In genomic region chrY:90727121-90727908, GRCm38 (mm10) we compare ENCODE assay signal across 26 mouse cellular contexts. TPM values are rescaled to one million over a fixed set of nuclear protein-coding genes. Genes with fewer than 3 reads are reported as not detected.
DNase-seq lines count a peak whose midpoint lies in the region; ATAC-seq and TF ChIP-seq lines count a peak whose summit lies in the region.
"Not testable (repeated sequence)": the region's sequence is repeated elsewhere in the genome, so short reads cannot be mapped to it uniquely, and the experiment has no call there.
"Had no signal": no experiment of that assay in that cellular context is flagged by ENCODE, and none has a peak within 500 bp of the region (broad histone marks: within the 10 kb centered on the region; RNA-seq: fewer than 3 reads in every experiment).

No protein-coding gene starts in this region.

- peaks cover 5 to 11% of the 10 kb centered on the region in 2 experiments for H3K36me3 ChIP-seq in CH12.LX (replicated peaks in 1 of 2; ENCODE audit: control insufficient read depth in 1 of 2, insufficient read depth in 1 of 2, low read length in 1 of 2)
- not testable (repeated sequence) for H3K36me3 ChIP-seq in forebrain, embryonic 11.5 days (ENCODE audit: control insufficient read depth, insufficient read depth, low read length); lung, postnatal 0 days (ENCODE audit: insufficient read depth, low read length)

- dilution Hi-C loops in CH12.LX (cut with MboI; ENCODE audit: extremely low pct_ligation_motif_present, extremely low pct_unique_long_range_greater_than_20kb, low sequenced_read_pairs): not testable (repeated sequence)

- H3K79me2 ChIP-seq in CH12.LX (replicated peaks; ENCODE audit: control insufficient read depth, extremely low read depth, insufficient read depth, poor library complexity, severe bottlenecking): not testable (repeated sequence)

- 0 out of 2 replicates have a peak, but pooled peaks have one; percentile 45 for ATAC-seq in forebrain, embryonic 11.5 days (replicated peaks; ENCODE audit: low FRiP score)
- ATAC-seq in lung, postnatal 0 days: not testable (repeated sequence)

- H3K4me2 ChIP-seq in CH12.LX (ENCODE audit: insufficient read depth, low read depth, poor library complexity, severe bottlenecking); forebrain, embryonic 11.5 days (ENCODE audit: low read depth, low read length, severe bottlenecking); lung, postnatal 0 days (replicated peaks; ENCODE audit: low read depth, low read length): not testable (repeated sequence)

- TF ChIP-seq CTCF in CH12.LX (conservative IDR thresholded peaks at IDR 0.05 in 1 of 2, IDR thresholded peaks at IDR 0.05 in 1 of 2; ENCODE audit: low read depth in 2 of 2, low read length in 2 of 2); brain, embryonic 14.5 days (IDR thresholded peaks at IDR 0.05; ENCODE audit: borderline replicate concordance, extremely low read depth, insufficient read depth, insufficient read length); lung, postnatal 0 days (IDR thresholded peaks at IDR 0.05): not testable (repeated sequence)

- 76% methylated on average over 13 of the region's 13 CpGs for WGBS in forebrain, embryonic 11.5 days
- WGBS in lung, postnatal 0 days: 68% methylated on average over 7 of the region's 13 CpGs

- H3K9me3 ChIP-seq in CH12.LX (replicated peaks; ENCODE audit: low read length); forebrain, embryonic 11.5 days (ENCODE audit: control insufficient read depth, low read length); lung, postnatal 0 days (ENCODE audit: low read length): not testable (repeated sequence)

- not testable (repeated sequence) for H3K27me3 ChIP-seq in CH12.LX (replicated peaks); forebrain, embryonic 11.5 days (ENCODE audit: control insufficient read depth, insufficient read depth, low read length); lung, postnatal 0 days (replicated peaks; ENCODE audit: insufficient read depth, low read length)

- H3K27ac ChIP-seq in CH12.LX (ENCODE audit: insufficient read depth, low read depth); forebrain, embryonic 11.5 days (ENCODE audit: low read depth, low read length); lung, postnatal 0 days (ENCODE audit: low read length): not testable (repeated sequence)

- in situ Hi-C loops in CH12.LX (cut with MboI; ENCODE audit: low pct_ligation_motif_present, low pct_unique_long_range_greater_than_20kb, low sequenced_read_pairs): not testable (repeated sequence)

- not testable (repeated sequence) for TF ChIP-seq RAD21 in CH12.LX (IDR thresholded peaks at IDR 0.05; ENCODE audit: low read depth, low read length)

- not testable (repeated sequence) for H3K4me1 ChIP-seq in CH12.LX (ENCODE audit: control insufficient read depth in 1 of 2, insufficient read depth in 2 of 2); forebrain, embryonic 11.5 days (replicated peaks; ENCODE audit: control insufficient read depth, insufficient read depth, low read length); lung, postnatal 0 days (ENCODE audit: insufficient read depth, low read depth, low read length)

- H3K4me3 ChIP-seq in CH12.LX (replicated peaks in 1 of 3; ENCODE audit: low read depth in 2 of 3, low read length in 2 of 3, poor library complexity in 1 of 3); forebrain, embryonic 11.5 days (ENCODE audit: low read depth, low read length); lung, postnatal 0 days (ENCODE audit: low read depth, low read length): not testable (repeated sequence)

- TF ChIP-seq POLR2A in CH12.LX (IDR thresholded peaks at IDR 0.05; ENCODE audit: low read depth, low read length); brain, embryonic 14.5 days (IDR thresholded peaks at IDR 0.05; ENCODE audit: borderline replicate concordance, extremely low read depth, insufficient read depth, insufficient read length, poor library complexity, severe bottlenecking): not testable (repeated sequence)

- not testable (repeated sequence) for TF ChIP-seq EP300 in CH12.LX (IDR thresholded peaks at IDR 0.05; ENCODE audit: low read length); lung, postnatal 0 days (IDR thresholded peaks at IDR 0.05)

- peak; percentile 66 for DNase-seq in CH12.LX (ENCODE audit: extremely low read depth)
- DNase-seq in MN1 (ENCODE audit: low spot score): peak; percentile 13
- peak; percentile 60 for DNase-seq in brain, embryonic 14.5 days (ENCODE audit: low read depth)
- DNase-seq in forebrain, embryonic 11.5 days (ENCODE audit: low spot score): not testable (repeated sequence)
- DNase-seq in induced T-regulatory cell, adult 2 months (ENCODE audit: low read depth): peak; percentile 51
- DNase-seq in lung, postnatal 0 days (ENCODE audit: low spot score): peak; percentile 10
- DNase-seq in retina, postnatal 1 day: peak; percentile 37

- H3K9ac ChIP-seq in CH12.LX (ENCODE audit: insufficient read depth, low read depth); forebrain, embryonic 11.5 days (ENCODE audit: low read length); lung, postnatal 0 days (replicated peaks; ENCODE audit: low read depth): not testable (repeated sequence)

RNA-seq across cellular contexts. Expression of gene Gm21860, which starts 27.3 kb away (rescaled TPM):
- total RNA-seq in CH12.LX (2012; rRNA removed): not detected in 2 replicates
- not detected in 2 replicates for total RNA-seq in CH12.LX (2014; rRNA removed)
- not detected in 2 replicates for polyA plus RNA-seq in CH12.LX (2012; ENCODE audit: insufficient read length, low read depth)
- polyA plus RNA-seq in brain, embryonic 14.5 days (2012; rRNA removed): not detected in 2 replicates
- not detected in 2 replicates for polyA plus RNA-seq in forebrain, embryonic 11.5 days (2014; fragmentation: Nextera tagmentation; extraction: Ambion mirVana)
- polyA plus RNA-seq in lung, postnatal 0 days (2015; fragmentation: Nextera tagmentation; extraction: Ambion mirVana): not detected in 2 replicates
- total RNA-seq: adrenal gland, postnatal 25 days; common myeloid progenitor, adult 5-6 weeks; gastrocnemius, adult 8-10 months; hematopoietic stem cell, adult 5-6 weeks; left cerebral cortex, postnatal 14 days had no signal
- polyA plus RNA-seq: embryonic facial prominence, embryonic 13.5 days; forebrain, embryonic 14.5 days; gonadal fat pad, adult 2 months; heart, embryonic 10.5 days; heart, embryonic 16.5 days; hindbrain, embryonic 16.5 days; kidney, embryonic 15.5 days; limb, embryonic 13.5 days; liver, embryonic 13.5 days; lung, adult 2 months; midbrain, embryonic 16.5 days; myocyte; neural tube, embryonic 14.5 days; stomach, embryonic 16.5 days had no signal

RNA-seq across cellular contexts. Expression of gene Gm47283, which starts 57.2 kb away (rescaled TPM):
- not detected in 2 replicates for total RNA-seq in CH12.LX (2012; rRNA removed)
- not detected in 2 replicates for total RNA-seq in CH12.LX (2014; rRNA removed)
- not detected in 2 replicates for polyA plus RNA-seq in CH12.LX (2012; ENCODE audit: insufficient read length, low read depth)
- polyA plus RNA-seq in brain, embryonic 14.5 days (2012; rRNA removed): not detected in 2 replicates
- not detected in 2 replicates for polyA plus RNA-seq in forebrain, embryonic 11.5 days (2014; fragmentation: Nextera tagmentation; extraction: Ambion mirVana)
- polyA plus RNA-seq in lung, postnatal 0 days (2015; fragmentation: Nextera tagmentation; extraction: Ambion mirVana): not detected in 2 replicates
- total RNA-seq: adrenal gland, postnatal 25 days; common myeloid progenitor, adult 5-6 weeks; gastrocnemius, adult 8-10 months; hematopoietic stem cell, adult 5-6 weeks; left cerebral cortex, postnatal 14 days had no signal
- polyA plus RNA-seq: embryonic facial prominence, embryonic 13.5 days; forebrain, embryonic 14.5 days; gonadal fat pad, adult 2 months; heart, embryonic 10.5 days; heart, embryonic 16.5 days; hindbrain, embryonic 16.5 days; kidney, embryonic 15.5 days; limb, embryonic 13.5 days; liver, embryonic 13.5 days; lung, adult 2 months; midbrain, embryonic 16.5 days; myocyte; neural tube, embryonic 14.5 days; stomach, embryonic 16.5 days had no signal
